Mouse (Mus musculus): ENCODE data around the gene Poldip3. TPM values are rescaled to one million over a fixed set of nuclear protein-coding genes. Genes with fewer than 3 reads are reported as not detected.
"Not testable (repeated sequence)": the region's sequence is repeated elsewhere in the genome, so short reads cannot be mapped to it uniquely, and the experiment has no call there.

Gene Poldip3
- total and polyA plus RNA-seq, 3 experiments, result 55.4 to 96.8 (median 89.7) TPM

GRCm38 (mm10) chr15:83129530-83130231 is 19.5 kb downstream of the Poldip3 start:
- DNase-seq, result no peak

GRCm38 (mm10) chr15:83127037-83127436 is 22.1 kb downstream of the Poldip3 start:
- DNase-seq, result not testable (repeated sequence)

- DNase-seq, result no peak
Observed at GRCm38 (mm10) chr15:83126582-83126981, 22.6 kb downstream of the Poldip3 start.

- no peak for DNase-seq
Observed at GRCm38 (mm10) chr15:83124625-83125024, 24.6 kb downstream of the Poldip3 start.

GRCm38 (mm10) chr15:83122566-83123145 is 26.5 kb downstream of the Poldip3 start, which contains the start of gene Rrp7a:
Gene Rrp7a (minus strand): TSS chr15:83122801.
- peak; percentile 98 for DNase-seq

GRCm38 (mm10) chr15:83121709-83122565 is 27.2 kb downstream of the Poldip3 start:
- DNase-seq, result peak; percentile 57

GRCm38 (mm10) chr15:83118360-83118759 is 30.8 kb downstream of the Poldip3 start:
- DNase-seq, result peak; percentile 52

- no peak for DNase-seq
Observed at GRCm38 (mm10) chr15:83115071-83115470, 34.1 kb downstream of the Poldip3 start.

- no peak for DNase-seq
Observed at GRCm38 (mm10) chr15:83114106-83114505, 35.1 kb downstream of the Poldip3 start.

GRCm38 (mm10) chr15:83112898-83113297 is 36.3 kb downstream of the Poldip3 start:
- DNase-seq, result peak; percentile 85

GRCm38 (mm10) chr15:83111874-83112273 is 37.3 kb downstream of the Poldip3 start:
- DNase-seq, result no peak

- peak; percentile 55 for DNase-seq
Observed at GRCm38 (mm10) chr15:83111290-83111689, 37.9 kb downstream of the Poldip3 start.

- DNase-seq, result no peak
Observed at GRCm38 (mm10) chr15:83107814-83108213, 41.4 kb downstream of the Poldip3 start.

GRCm38 (mm10) chr15:83106426-83106825 is 42.8 kb downstream of the Poldip3 start:
- DNase-seq, result no peak

- no peak for DNase-seq
Observed at GRCm38 (mm10) chr15:83103111-83103510, 46.1 kb downstream of the Poldip3 start.

GRCm38 (mm10) chr15:83100332-83100662 is 48.9 kb downstream of the Poldip3 start:
- no peak for DNase-seq

- DNase-seq, result peak; percentile 98
Observed at GRCm38 (mm10) chr15:83099533-83100331, 49.5 kb downstream of the Poldip3 start.

GRCm38 (mm10) chr15:83095950-83096349 is 53.2 kb downstream of the Poldip3 start:
- DNase-seq, result no peak

GRCm38 (mm10) chr15:83093687-83094086 is 55.5 kb downstream of the Poldip3 start:
- peak; percentile 32 for DNase-seq

- DNase-seq, result no peak
Observed at GRCm38 (mm10) chr15:83090874-83091273, 58.3 kb downstream of the Poldip3 start.

- DNase-seq, result no peak
Observed at GRCm38 (mm10) chr15:83089429-83089605, 59.9 kb downstream of the Poldip3 start, which contains the start of gene Serhl. Gene Serhl (plus strand): TSS chr15:83089506.
